Mouse (Mus musculus) liver, adult 2 months (tissue): ENCODE results near the gene BC049352. TPM values are rescaled to one million over a fixed set of nuclear protein-coding genes. Genes with fewer than 3 reads are reported as not detected.

Experiments used
- DNase-seq: peaks from one replicate; pipeline ENCODE4 v3.0.0-alpha.2; 2011; ENCODE audit warnings: low read depth, low spot score; ENCODE audit errors: extremely low read depth
- H3K27ac ChIP-seq: fragments of 200-500 bp; replicated peaks from 2 replicates; pipeline ENCODE4 v1.5.1; 2012; ENCODE audit warnings: low read depth, mild to moderate bottlenecking, control low read depth, inconsistent platforms, low read length; ENCODE audit not compliant: insufficient read depth
- H3K27me3 ChIP-seq: fragments of 200-500 bp; 2 replicates; pipeline ENCODE4 v1.6.1; 2012; ENCODE audit warnings: mild to moderate bottlenecking, moderate library complexity, low read length, inconsistent platforms; ENCODE audit not compliant: control insufficient read depth, insufficient read depth
- H3K36me3 ChIP-seq: fragments of 200-500 bp; 2 replicates; pipeline ENCODE4 v1.6.1; 2012; ENCODE audit warnings: low read length, inconsistent platforms; ENCODE audit not compliant: control insufficient read depth, insufficient read depth
- H3K4me1 ChIP-seq: fragments of 200-500 bp; 2 replicates; pipeline ENCODE4 v1.6.1; 2011; ENCODE audit warnings: low read length; ENCODE audit not compliant: control insufficient read depth, insufficient read depth
- H3K4me3 ChIP-seq: fragments of 200-500 bp; 2 replicates; pipeline ENCODE4 v1.5.1; 2011; ENCODE audit warnings: low read depth, mild to moderate bottlenecking, control low read depth, low read length, moderate library complexity; ENCODE audit not compliant: insufficient read depth
- H3K79me2 ChIP-seq: fragments of 200-500 bp; 2 replicates; pipeline ENCODE4 v1.6.1; 2012; ENCODE audit warnings: inconsistent platforms, mild to moderate bottlenecking, low read length, moderate library complexity; ENCODE audit not compliant: control insufficient read depth, insufficient read depth
- H3K9ac ChIP-seq: fragments of 200-500 bp; 2 replicates; pipeline ENCODE4 v1.6.1; 2012; ENCODE audit warnings: low read depth, mild to moderate bottlenecking, control low read depth, inconsistent platforms, low read length
- CTCF ChIP-seq: fragments of 200-500 bp; IDR thresholded peaks from 2 replicates; pipeline ENCODE4 v1.5.1; 2011; ENCODE audit warnings: low read depth, low read length, control low read depth
- POLR2A ChIP-seq: fragments of 200-500 bp; IDR thresholded peaks from 2 replicates; pipeline ENCODE4 v1.6.1; 2011; ENCODE audit warnings: low read length, control low read depth; ENCODE audit not compliant: insufficient read depth; ENCODE audit errors: extremely low read depth
- WGBS: fragments of 180-500 bp; shearing (Covaris S2); methylation state at CpG from one replicate; pipeline ENCODE4 v1.1.7; 2018; 5-methylcytosine and 5-hydroxymethylcytosine counted together
- polyA plus RNA-seq: library from polyadenylated mRNA; depleted of rRNA; stranded (reverse); fragments of >200 nt; gene quantifications from 2 replicates; pipeline ENCODE4 v1.2.3, GENCODE M21; 2012
- total RNA-seq: library from RNA; depleted of rRNA; stranded (reverse); fragments of >200 nt; gene quantifications from 2 replicates; pipeline ENCODE4 v1.2.3, GENCODE M21; 2014

The BC049352 gene
- total and polyA plus RNA-seq, 2 experiments: 0.17 to 0.55 TPM

- WGBS: 87% methylated on average over 6 of the region's 6 CpGs
- TF ChIP-seq POLR2A: no peak
- no peak for TF ChIP-seq CTCF
- Histone ChIP-seq H3K36me3 (no peaks in the 10 kb centered on the region), H3K79me2 (no peaks in the 10 kb centered on the region), H3K27me3 (no peaks in the 10 kb centered on the region), H3K9ac (no peak overlapping the region), H3K27ac (no peak overlapping the region), H3K4me3 (no peak overlapping the region), H3K4me1 (peaks cover 11% of the 10 kb centered on the region)
- no peak for DNase-seq
Observed at GRCm38 (mm10) chr9:45183266-45183665, 1.5 kb downstream of the BC049352 start.

GRCm38 (mm10) chr9:45185250-45185649 lies 3.4 kb downstream of the BC049352 start:
- Histone ChIP-seq H3K27me3 (no peaks in the 10 kb centered on the region), H3K4me1 (peaks cover 16% of the 10 kb centered on the region), H3K9ac (no peak overlapping the region), H3K27ac (no peak overlapping the region), H3K4me3 (no peak overlapping the region), H3K79me2 (no peaks in the 10 kb centered on the region), H3K36me3 (no peaks in the 10 kb centered on the region)
- no peak for DNase-seq
- TF ChIP-seq CTCF (no peak), POLR2A (no peak)
- 89% methylated on average over 4 of the region's 4 CpGs for WGBS

- H3K27me3 ChIP-seq: no peaks in the 10 kb centered on the region
- H3K9ac ChIP-seq: no peak overlapping the region
- WGBS: 34% methylated on average over 10 of the region's 10 CpGs
- H3K36me3 ChIP-seq: no peaks in the 10 kb centered on the region
- H3K4me1 ChIP-seq: peaks cover 12% of the 10 kb centered on the region
- H3K27ac ChIP-seq: peak overlapping the region; percentile 97
- TF ChIP-seq POLR2A (no peak), CTCF (no peak)
- peak; percentile 97 for DNase-seq
- no peak overlapping the region for H3K4me3 ChIP-seq
- no peaks in the 10 kb centered on the region for H3K79me2 ChIP-seq
Observed at GRCm38 (mm10) chr9:45188570-45189563, 7.1 kb downstream of the BC049352 start.

GRCm38 (mm10) chr9:45189661-45190174 lies 7.9 kb downstream of the BC049352 start:
- Histone ChIP-seq H3K4me3 (no peak overlapping the region), H3K27me3 (no peaks in the 10 kb centered on the region), H3K9ac (no peak overlapping the region), H3K79me2 (no peaks in the 10 kb centered on the region), H3K27ac (peak overlapping the region; percentile 97; the same call in 1 of the 2 replicates), H3K4me1 (peaks cover 12% of the 10 kb centered on the region), H3K36me3 (no peaks in the 10 kb centered on the region)
- peak; percentile 91 for DNase-seq
- TF ChIP-seq CTCF (no peak), POLR2A (no peak)
- 45% methylated on average over 4 of the region's 4 CpGs for WGBS

- no peak for DNase-seq
- TF ChIP-seq CTCF (no peak), POLR2A (no peak)
Observed at GRCm38 (mm10) chr9:45195468-45195867, 13.7 kb downstream of the BC049352 start.

More at GRCm38 (mm10) chr9:45195468-45195867, 13.7 kb downstream of the BC049352 start:
- H3K4me1 ChIP-seq: peaks cover 5% of the 10 kb centered on the region
- no peaks in the 10 kb centered on the region for H3K36me3 ChIP-seq
- H3K79me2 ChIP-seq: no peaks in the 10 kb centered on the region
- no peak overlapping the region for H3K9ac ChIP-seq
- H3K27me3 ChIP-seq: no peaks in the 10 kb centered on the region
- H3K27ac ChIP-seq: no peak overlapping the region
- no peak overlapping the region for H3K4me3 ChIP-seq
- WGBS: 84% methylated on average over 4 of the region's 4 CpGs
